ENCODE assay signal across 20 mouse cellular contexts in genomic region chr6:97893546-97893945, GRCm38 (mm10).
DNase-seq lines count a peak whose midpoint lies in the region; ATAC-seq and TF ChIP-seq lines count a peak whose summit lies in the region.
"Had no signal": no experiment of that assay in that cellular context is flagged by ENCODE, and none has a peak within 500 bp of the region (broad histone marks: within the 10 kb centered on the region; RNA-seq: fewer than 3 reads in every experiment).

No protein-coding gene starts in this region.

- peaks cover 2% of the 10 kb centered on the region; the same call in 1 of the 2 replicates for H3K79me2 ChIP-seq in liver, adult 2 months (ENCODE audit: control insufficient read depth, insufficient read depth, low read length)

- DNase-seq in liver, adult 2 months (ENCODE audit: extremely low read depth, low read depth, low spot score), result peak; percentile 84
- no peak for DNase-seq in liver, embryonic 11.5 days (ENCODE audit: low spot score)
- DNase-seq in lung, embryonic 14.5 days, result peak; percentile 7
- DNase-seq in lung, postnatal 14 days, result no peak
- DNase-seq in limb, embryonic 10.5 days (ENCODE audit: low spot score), result no peak
- no peak for DNase-seq in embryo, embryonic 9.5 days (ENCODE audit: extremely low spot score)
- DNase-seq: adrenal gland, adult 2 months; adrenal gland, postnatal 10 days; adrenal gland, postnatal 25 days; cerebellum, adult 11 months; cerebellum, adult 18-20 months; cerebellum, adult 8-10 months; cerebellum, adult 9-11 months; cerebellum, postnatal 14 days; cerebellum, postnatal 36 days; embryo, embryonic 11 days had no signal

- no peaks in the 10 kb centered on the region for H3K27me3 ChIP-seq in liver, adult 2 months (ENCODE audit: control insufficient read depth, insufficient read depth, low read length)
- H3K27me3 ChIP-seq in liver, embryonic 11.5 days (replicated peaks; ENCODE audit: control insufficient read depth, insufficient read depth, low read length), result no peaks in the 10 kb centered on the region
- H3K27me3 ChIP-seq in lung, embryonic 14.5 days (ENCODE audit: insufficient read depth, low read length), result no peaks in the 10 kb centered on the region
- H3K27me3 ChIP-seq in limb, embryonic 10.5 days (ENCODE audit: low read depth, poor library complexity, severe bottlenecking), result no peaks in the 10 kb centered on the region
- H3K27me3 ChIP-seq: embryonic facial prominence, embryonic 12.5 days; forebrain, embryonic 13.5 days; forebrain, embryonic 15.5 days had no signal

- no peak for TF ChIP-seq POLR2A in liver, adult 2 months (IDR thresholded peaks at IDR 0.05; ENCODE audit: extremely low read depth, insufficient read depth, low read length)

- no peak overlapping the region for H3K27ac ChIP-seq in liver, adult 2 months (replicated peaks; ENCODE audit: insufficient read depth, low read depth, low read length)
- H3K27ac ChIP-seq in liver, embryonic 11.5 days (ENCODE audit: low read depth, low read length), result no peak overlapping the region
- H3K27ac ChIP-seq in lung, embryonic 14.5 days (ENCODE audit: low read depth), result no peak overlapping the region
- H3K27ac ChIP-seq in limb, embryonic 10.5 days, result peak overlapping the region; percentile 3; the same call in 1 of the 2 replicates
- H3K27ac ChIP-seq: embryonic facial prominence, embryonic 10.5 days; embryonic facial prominence, embryonic 12.5 days; forebrain, embryonic 13.5 days; forebrain, embryonic 15.5 days had no signal

- H3K36me3 ChIP-seq in liver, adult 2 months (ENCODE audit: control insufficient read depth, insufficient read depth, low read length), result no peaks in the 10 kb centered on the region
- H3K36me3 ChIP-seq in liver, embryonic 11.5 days (ENCODE audit: control insufficient read depth, insufficient read depth, low read length), result no peaks in the 10 kb centered on the region
- no peaks in the 10 kb centered on the region for H3K36me3 ChIP-seq in lung, embryonic 14.5 days (ENCODE audit: insufficient read depth)
- H3K36me3 ChIP-seq in limb, embryonic 10.5 days, result no peaks in the 10 kb centered on the region
- H3K36me3 ChIP-seq: embryonic facial prominence, embryonic 10.5 days; embryonic facial prominence, embryonic 12.5 days; forebrain, embryonic 15.5 days had no signal

- no peak overlapping the region for H3K4me3 ChIP-seq in liver, adult 2 months (ENCODE audit: insufficient read depth, low read depth, low read length)
- no peak overlapping the region for H3K4me3 ChIP-seq in liver, embryonic 11.5 days (ENCODE audit: low read depth, low read length)
- H3K4me3 ChIP-seq in lung, embryonic 14.5 days (ENCODE audit: low read depth, low read length), result no peak overlapping the region
- H3K4me3 ChIP-seq in limb, embryonic 10.5 days, result no peak overlapping the region
- H3K4me3 ChIP-seq: embryonic facial prominence, embryonic 10.5 days; embryonic facial prominence, embryonic 12.5 days; forebrain, embryonic 13.5 days; forebrain, embryonic 15.5 days had no signal

- WGBS in liver, adult 2 months, result 49% methylated on average over 5 of the region's 5 CpGs
- 84% methylated on average over 5 of the region's 5 CpGs for WGBS in liver, embryonic 11.5 days
- 63% methylated on average over 5 of the region's 5 CpGs for WGBS in lung, embryonic 14.5 days
- WGBS in limb, embryonic 10.5 days, result 71% methylated on average over 5 of the region's 5 CpGs

- no peak for ATAC-seq in liver, embryonic 11.5 days (replicated peaks; ENCODE audit: low FRiP score)
- no peak for ATAC-seq in lung, embryonic 14.5 days (ENCODE audit: insufficient read depth)
- ATAC-seq: forebrain, embryonic 13.5 days; forebrain, embryonic 15.5 days had no signal

- peaks cover 11% of the 10 kb centered on the region for H3K4me1 ChIP-seq in liver, adult 2 months (ENCODE audit: control insufficient read depth, insufficient read depth, low read length)
- H3K4me1 ChIP-seq in liver, embryonic 11.5 days (replicated peaks; ENCODE audit: control insufficient read depth, insufficient read depth, low read length), result no peaks in the 10 kb centered on the region
- no peaks in the 10 kb centered on the region for H3K4me1 ChIP-seq in lung, embryonic 14.5 days (ENCODE audit: insufficient read depth)
- peaks cover 31% of the 10 kb centered on the region for H3K4me1 ChIP-seq in limb, embryonic 10.5 days
- H3K4me1 ChIP-seq: embryonic facial prominence, embryonic 12.5 days; forebrain, embryonic 13.5 days; forebrain, embryonic 15.5 days had no signal

- no peaks in the 10 kb centered on the region for H3K9me3 ChIP-seq in liver, embryonic 11.5 days (ENCODE audit: control insufficient read depth, low read length)
- no peaks in the 10 kb centered on the region for H3K9me3 ChIP-seq in lung, embryonic 14.5 days (ENCODE audit: low read depth, low read length)
- H3K9me3 ChIP-seq in limb, embryonic 10.5 days (replicated peaks), result no peaks in the 10 kb centered on the region
- H3K9me3 ChIP-seq: embryonic facial prominence, embryonic 10.5 days; embryonic facial prominence, embryonic 12.5 days; forebrain, embryonic 13.5 days; forebrain, embryonic 15.5 days had no signal

- H3K4me2 ChIP-seq in liver, embryonic 11.5 days, result no peak overlapping the region
- no peak overlapping the region for H3K4me2 ChIP-seq in lung, embryonic 14.5 days
- H3K4me2 ChIP-seq: embryonic facial prominence, embryonic 12.5 days; forebrain, embryonic 13.5 days; forebrain, embryonic 15.5 days had no signal

- no peak overlapping the region for H3K9ac ChIP-seq in liver, adult 2 months (ENCODE audit: low read depth, low read length)
- no peak overlapping the region for H3K9ac ChIP-seq in liver, embryonic 11.5 days (ENCODE audit: low read depth, low read length)
- H3K9ac ChIP-seq in lung, embryonic 14.5 days, result no peak overlapping the region
- H3K9ac ChIP-seq: embryonic facial prominence, embryonic 12.5 days; forebrain, embryonic 13.5 days; forebrain, embryonic 15.5 days had no signal

- TF ChIP-seq CTCF in liver, adult 2 months (IDR thresholded peaks at IDR 0.05; ENCODE audit: low read depth, low read length), result no peak
- TF ChIP-seq CTCF in lung, embryonic 14.5 days (IDR thresholded peaks at IDR 0.05; ENCODE audit: low read depth), result no peak

Comparison
In these comparisons a context has a peak if more than half of its experiments do, and no peak if none do; other contexts are left out.
1. DNase-seq: peak in liver, adult 2 months (single experiment) and lung, embryonic 14.5 days (single experiment); none in liver, embryonic 11.5 days (single experiment), lung, postnatal 14 days (single experiment), limb, embryonic 10.5 days (single experiment) and embryo, embryonic 9.5 days (single experiment).